Mouse (Mus musculus): ENCODE data around the gene Tas1r1. TPM values are rescaled to one million over a fixed set of nuclear protein-coding genes. Genes with fewer than 3 reads are reported as not detected.

Tas1r1 gene
- total and polyA plus RNA-seq, 3 experiments, result 0.12 to 0.21 TPM; not detected in 1

DNA sequence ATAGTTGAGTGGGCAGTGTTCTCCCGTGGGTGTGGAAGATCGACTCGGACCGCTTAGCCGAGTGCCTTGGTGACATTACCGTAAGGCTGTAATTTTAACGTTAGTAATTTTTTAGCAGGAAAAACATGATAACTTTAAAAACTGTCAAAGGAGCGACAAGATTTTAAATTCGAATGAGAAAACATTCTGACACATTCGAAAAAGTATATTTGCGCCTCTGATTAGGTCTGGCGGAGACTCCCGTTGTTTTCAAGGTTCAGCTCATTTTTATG lies 41.5 kb downstream of the Tas1r1 start:
- H3K79me2 ChIP-seq (ENCODE audit: control insufficient read depth, insufficient read depth, low read length, poor library complexity), result peaks cover 6% of the 10 kb centered on the region; the same call in 1 of the 2 replicates
- peak overlapping the region; percentile 36 for H3K27ac ChIP-seq (ENCODE audit: control insufficient read depth, low read depth, low read length)
- H3K36me3 ChIP-seq (ENCODE audit: control insufficient read depth in 1 of 2, insufficient read depth in 2 of 2, low read length in 2 of 2), result peaks cover 0 to 20% of the 10 kb centered on the region in 2 experiments; a peak in 2 of 4 replicates
- no peak for TF ChIP-seq E2F4 (IDR thresholded peaks at IDR 0.05; ENCODE audit: borderline replicate concordance, low read depth, low read length)
- no peak for TF ChIP-seq EP300 (IDR thresholded peaks at IDR 0.05; ENCODE audit: low read depth in 1 of 2, low read length in 2 of 2)
- H3K4me3 ChIP-seq (ENCODE audit: control insufficient read depth in 1 of 2, insufficient read depth in 1 of 2, low read depth in 2 of 2, low read length in 2 of 2), result peak overlapping the region; percentile 88 to 97
- peaks cover 5 to 30% of the 10 kb centered on the region in 2 experiments for H3K4me1 ChIP-seq (ENCODE audit: control insufficient read depth in 1 of 2, insufficient read depth in 2 of 2, low read length in 2 of 2)
- peak overlapping the region; percentile 94 for H3K9ac ChIP-seq (ENCODE audit: control insufficient read depth, low read depth, low read length, poor library complexity, severe bottlenecking)
- DNase-seq (ENCODE audit: low read depth, low spot score), result no peak
- no peaks in the 10 kb centered on the region for H3K9me3 ChIP-seq (replicated peaks; ENCODE audit: insufficient read depth, low read length)
- no peaks in the 10 kb centered on the region for H3K27me3 ChIP-seq (ENCODE audit: control insufficient read depth in 1 of 2, insufficient read depth in 2 of 2, low read length in 2 of 2)

DNA sequence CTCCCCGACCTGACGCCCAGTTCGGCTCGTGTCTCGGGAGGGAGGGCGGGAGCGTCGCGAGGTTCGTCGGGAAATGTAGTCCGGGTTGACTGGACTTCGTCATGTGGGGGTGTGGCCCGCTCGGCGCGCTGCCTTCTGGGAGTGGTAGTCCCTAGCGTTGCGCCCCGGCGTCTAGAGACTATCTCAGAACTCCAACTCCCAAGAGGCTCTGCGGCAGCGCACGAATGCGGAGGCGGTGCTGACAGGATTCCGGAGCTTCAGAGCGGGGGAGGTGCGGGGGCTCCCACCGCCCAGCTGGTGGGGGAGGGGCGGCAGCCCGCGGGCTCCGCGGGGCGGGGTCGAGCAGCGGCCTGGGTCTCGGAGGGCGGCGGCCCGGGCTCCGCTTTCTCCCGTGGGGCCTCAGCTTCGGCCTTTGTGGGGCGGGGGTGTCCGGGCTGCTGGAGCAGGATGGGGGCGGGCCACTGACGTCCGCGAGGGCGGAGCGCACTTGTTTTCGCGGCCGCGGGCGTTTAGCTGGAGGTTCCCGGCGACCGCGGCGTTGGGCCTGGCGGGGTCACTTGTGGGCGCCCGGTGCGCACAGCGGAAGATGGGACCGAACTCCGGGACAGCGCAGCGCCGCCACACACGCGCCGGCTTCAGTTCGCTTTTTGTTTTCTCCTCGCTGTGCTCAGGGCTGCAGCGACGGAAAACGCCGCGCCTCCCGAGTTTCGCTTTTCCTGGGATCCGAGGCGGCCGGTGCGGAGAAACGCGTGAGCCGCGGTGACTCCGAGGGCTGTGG lies 42.0 kb downstream of the Tas1r1 start, which contains the start of gene Phf13:
Gene Phf13, minus strand, starts transcription at position 86 of the 778 bp plus-strand sequence.
- TF ChIP-seq MXI1 (IDR thresholded peaks at IDR 0.05; ENCODE audit: low read depth, low read length) (peak; percentile 62; the same call in 1 of the 2 replicates), MAZ (IDR thresholded peaks at IDR 0.05; ENCODE audit: low read depth, low read length) (peak; percentile 91; the same call in 1 of the 2 replicates), BHLHE40 (IDR thresholded peaks at IDR 0.05; ENCODE audit: borderline replicate concordance, low read depth, low read length) (0 out of 2 replicates have a peak, but pooled peaks have one; percentile 6), KAT2A (conservative IDR thresholded peaks at IDR 0.05; ENCODE audit: low read depth, low read length) (peak; percentile 96), HCFC1 (IDR thresholded peaks at IDR 0.05; ENCODE audit: low read depth, low read length) (peak; percentile 96), SIN3A (IDR thresholded peaks at IDR 0.05; ENCODE audit: low read length) (peak; percentile 86), RAD21 (IDR thresholded peaks at IDR 0.05; ENCODE audit: low read depth, low read length) (no peak), POLR2A (IDR thresholded peaks at IDR 0.05; ENCODE audit: control insufficient read depth in 1 of 2, insufficient read depth in 1 of 2, low read depth in 1 of 2, low read length in 2 of 2, poor library complexity in 1 of 2) (peak; percentile 23 to 65; a peak in 2 of 4 replicates), MYC (IDR thresholded peaks at IDR 0.05; ENCODE audit: low read depth, low read length) (0 out of 2 replicates have a peak, but pooled peaks have one; percentile 40), UBTF (IDR thresholded peaks at IDR 0.05; ENCODE audit: borderline replicate concordance, insufficient read depth, low read depth, low read length) (0 out of 2 replicates have a peak, but pooled peaks have one; percentile 50), MAFK (IDR thresholded peaks at IDR 0.05; ENCODE audit: borderline replicate concordance, low read depth, low read length) (no peak), JUND (IDR thresholded peaks at IDR 0.05; ENCODE audit: low read depth, low read length) (no peak), CHD2 (IDR thresholded peaks at IDR 0.05; ENCODE audit: low read length) (peak; percentile 77; the same call in 1 of the 2 replicates), SMC3 (IDR thresholded peaks at IDR 0.05; ENCODE audit: low read depth, low read length) (no peak), USF1 (IDR thresholded peaks at IDR 0.05; ENCODE audit: low read depth, low read length) (peak; percentile 75), MAX (IDR thresholded peaks at IDR 0.05; ENCODE audit: low read length) (peak; percentile 43; the same call in 1 of the 2 replicates), NRF1 (IDR thresholded peaks at IDR 0.05; ENCODE audit: insufficient read depth, low read depth, low read length, poor library complexity, severe bottlenecking) (0 out of 2 replicates have a peak, but pooled peaks have one; percentile 33), ETS1 (IDR thresholded peaks at IDR 0.05; ENCODE audit: low read depth, low read length) (peak; percentile 58), ELF1 (IDR thresholded peaks at IDR 0.05; ENCODE audit: low read depth, low read length) (peak; percentile 79), MYB (IDR thresholded peaks at IDR 0.05; ENCODE audit: low read depth, low read length) (no peak), EP300 (IDR thresholded peaks at IDR 0.05; ENCODE audit: low read depth in 1 of 2, low read length in 2 of 2) (peak in 1 of 2 experiments; percentile 45; a peak in 1 of 4 replicates), TAL1 (IDR thresholded peaks at IDR 0.05; ENCODE audit: low read length) (no peak), GATA1 (IDR thresholded peaks at IDR 0.05; ENCODE audit: low read depth, low read length) (no peak), MEF2A (IDR thresholded peaks at IDR 0.05; ENCODE audit: extremely low read depth, insufficient replicate concordance, low read depth, low read length, poor library complexity, severe bottlenecking) (no peak), POLR2AphosphoS2 (IDR thresholded peaks at IDR 0.05; ENCODE audit: low read length) (no peak), CTCF (IDR thresholded peaks at IDR 0.05 in 2 of 3, conservative IDR thresholded peaks at IDR 0.05 in 1 of 3; ENCODE audit: control insufficient read depth in 1 of 3, insufficient read depth in 1 of 3, low read depth in 2 of 3, low read length in 3 of 3, poor library complexity in 1 of 3, severe bottlenecking in 1 of 3) (no peak), E2F4 (IDR thresholded peaks at IDR 0.05; ENCODE audit: borderline replicate concordance, low read depth, low read length) (no peak)

More for the DNA sequence above, 42.0 kb downstream of the Tas1r1 start, which contains the start of gene Phf13:
- Histone ChIP-seq H3K27me3 (ENCODE audit: control insufficient read depth in 1 of 2, insufficient read depth in 2 of 2, low read length in 2 of 2) (no peaks in the 10 kb centered on the region), H3K9me3 (replicated peaks; ENCODE audit: insufficient read depth, low read length) (no peaks in the 10 kb centered on the region), H3K4me3 (ENCODE audit: control insufficient read depth in 1 of 2, insufficient read depth in 1 of 2, low read depth in 2 of 2, low read length in 2 of 2) (peak within 1 kb of the TSS; percentile 88 to 97), H3K79me2 (ENCODE audit: control insufficient read depth, insufficient read depth, low read length, poor library complexity) (peaks cover 6% of the 10 kb centered on the region; the same call in 1 of the 2 replicates), H3K4me1 (ENCODE audit: control insufficient read depth in 1 of 2, insufficient read depth in 2 of 2, low read length in 2 of 2) (peaks cover 5 to 30% of the 10 kb centered on the region in 2 experiments), H3K36me3 (ENCODE audit: control insufficient read depth in 1 of 2, insufficient read depth in 2 of 2, low read length in 2 of 2) (peaks cover 0 to 20% of the 10 kb centered on the region in 2 experiments; a peak in 2 of 4 replicates), H3K27ac (ENCODE audit: control insufficient read depth, low read depth, low read length) (peak within 1 kb of the TSS; percentile 36), H3K9ac (ENCODE audit: control insufficient read depth, low read depth, low read length, poor library complexity, severe bottlenecking) (peak within 1 kb of the TSS; percentile 94)
- DNase-seq (ENCODE audit: low read depth, low spot score), result peak; percentile 99
